Mouse (Mus musculus): ENCODE measurements around the gene Cdh13. TPM values are rescaled to one million over a fixed set of nuclear protein-coding genes. Genes with fewer than 3 reads are reported as not detected.

The Cdh13 gene
- polyA plus RNA-seq, 2 experiments = 9.3 to 25.2 TPM

GRCm38 (mm10) chr8:118409396-118409795 lies 125.9 kb downstream of the Cdh13 start:
- Histone ChIP-seq H3K27ac (replicated peaks; ENCODE audit: low read depth, low read length) (no peak overlapping the region), H3K9ac (ENCODE audit: low read depth, low read length, severe bottlenecking) (no peak overlapping the region), H3K36me3 (ENCODE audit: control insufficient read depth, insufficient read depth, low read length) (no peaks in the 10 kb centered on the region), H3K27me3 (ENCODE audit: control insufficient read depth, insufficient read depth, low read length) (no peaks in the 10 kb centered on the region), H3K9me3 (ENCODE audit: control insufficient read depth, low read length) (no peaks in the 10 kb centered on the region), H3K4me3 (replicated peaks; ENCODE audit: low read length) (no peak overlapping the region), H3K4me2 (replicated peaks; ENCODE audit: low read depth, low read length, severe bottlenecking) (no peak overlapping the region), H3K4me1 (ENCODE audit: control insufficient read depth, insufficient read depth, low read length) (no peaks in the 10 kb centered on the region)
- WGBS = 77% methylated on average over 3 of the region's 3 CpGs
- DNase-seq (ENCODE audit: low spot score) (no peak), ATAC-seq (ENCODE audit: low FRiP score, low read depth) (no peak)
- TF ChIP-seq POLR2A (IDR thresholded peaks at IDR 0.05; ENCODE audit: borderline replicate concordance, extremely low read depth, insufficient read depth, insufficient read length) = no peak

- H3K27me3 ChIP-seq (ENCODE audit: control insufficient read depth, insufficient read depth, low read length) = no peaks in the 10 kb centered on the region
- H3K9me3 ChIP-seq (ENCODE audit: control insufficient read depth, low read length) = no peaks in the 10 kb centered on the region
- no peak for DNase-seq (ENCODE audit: low spot score)
- no peak overlapping the region for H3K4me2 ChIP-seq (replicated peaks; ENCODE audit: low read depth, low read length, severe bottlenecking)
- ATAC-seq (ENCODE audit: low FRiP score, low read depth) = no peak
- H3K9ac ChIP-seq (ENCODE audit: low read depth, low read length, severe bottlenecking) = no peak overlapping the region
- no peaks in the 10 kb centered on the region for H3K4me1 ChIP-seq (ENCODE audit: control insufficient read depth, insufficient read depth, low read length)
- TF ChIP-seq POLR2A (IDR thresholded peaks at IDR 0.05; ENCODE audit: borderline replicate concordance, extremely low read depth, insufficient read depth, insufficient read length) = no peak
- WGBS = 80% methylated on average over 4 of the region's 4 CpGs
- no peak overlapping the region for H3K4me3 ChIP-seq (replicated peaks; ENCODE audit: low read length)
- no peak overlapping the region for H3K27ac ChIP-seq (replicated peaks; ENCODE audit: low read depth, low read length)
- no peaks in the 10 kb centered on the region for H3K36me3 ChIP-seq (ENCODE audit: control insufficient read depth, insufficient read depth, low read length)
Observed at GRCm38 (mm10) chr8:118410341-118410970, 126.9 kb downstream of the Cdh13 start.

GRCm38 (mm10) chr8:118415672-118416071 lies 132.1 kb downstream of the Cdh13 start:
- no peaks in the 10 kb centered on the region for H3K9me3 ChIP-seq (ENCODE audit: control insufficient read depth, low read length)
- H3K27me3 ChIP-seq (ENCODE audit: control insufficient read depth, insufficient read depth, low read length) = no peaks in the 10 kb centered on the region

GRCm38 (mm10) chr8:118416811-118417355 lies 133.3 kb downstream of the Cdh13 start:
- H3K9ac ChIP-seq (ENCODE audit: low read depth, low read length, severe bottlenecking) = no peak overlapping the region
- no peak overlapping the region for H3K27ac ChIP-seq (replicated peaks; ENCODE audit: low read depth, low read length)
- no peaks in the 10 kb centered on the region for H3K27me3 ChIP-seq (ENCODE audit: control insufficient read depth, insufficient read depth, low read length)
- WGBS = 91% methylated on average over 4 of the region's 4 CpGs
- no peaks in the 10 kb centered on the region for H3K9me3 ChIP-seq (ENCODE audit: control insufficient read depth, low read length)
- no peak for TF ChIP-seq POLR2A (IDR thresholded peaks at IDR 0.05; ENCODE audit: borderline replicate concordance, extremely low read depth, insufficient read depth, insufficient read length)
- H3K4me1 ChIP-seq (ENCODE audit: control insufficient read depth, insufficient read depth, low read length) = no peaks in the 10 kb centered on the region
- H3K4me2 ChIP-seq (replicated peaks; ENCODE audit: low read depth, low read length, severe bottlenecking) = no peak overlapping the region
- ATAC-seq (ENCODE audit: low FRiP score, low read depth) (no peak), DNase-seq (ENCODE audit: low spot score) (no peak)
- no peaks in the 10 kb centered on the region for H3K36me3 ChIP-seq (ENCODE audit: control insufficient read depth, insufficient read depth, low read length)
- H3K4me3 ChIP-seq (replicated peaks; ENCODE audit: low read length) = no peak overlapping the region

More at GRCm38 (mm10) chr8:118415672-118416071, 132.1 kb downstream of the Cdh13 start:
- no peaks in the 10 kb centered on the region for H3K36me3 ChIP-seq (ENCODE audit: control insufficient read depth, insufficient read depth, low read length)
- TF ChIP-seq POLR2A (IDR thresholded peaks at IDR 0.05; ENCODE audit: borderline replicate concordance, extremely low read depth, insufficient read depth, insufficient read length) = no peak
- H3K4me2 ChIP-seq (replicated peaks; ENCODE audit: low read depth, low read length, severe bottlenecking) = no peak overlapping the region
- no peaks in the 10 kb centered on the region for H3K4me1 ChIP-seq (ENCODE audit: control insufficient read depth, insufficient read depth, low read length)
- no peak for ATAC-seq (ENCODE audit: low FRiP score, low read depth)
- 71% methylated on average over 7 of the region's 7 CpGs for WGBS
- H3K4me3 ChIP-seq (replicated peaks; ENCODE audit: low read length) = no peak overlapping the region
- H3K9ac ChIP-seq (ENCODE audit: low read depth, low read length, severe bottlenecking) = no peak overlapping the region
- no peak for DNase-seq (ENCODE audit: low spot score)
- no peak overlapping the region for H3K27ac ChIP-seq (replicated peaks; ENCODE audit: low read depth, low read length)

DNA sequence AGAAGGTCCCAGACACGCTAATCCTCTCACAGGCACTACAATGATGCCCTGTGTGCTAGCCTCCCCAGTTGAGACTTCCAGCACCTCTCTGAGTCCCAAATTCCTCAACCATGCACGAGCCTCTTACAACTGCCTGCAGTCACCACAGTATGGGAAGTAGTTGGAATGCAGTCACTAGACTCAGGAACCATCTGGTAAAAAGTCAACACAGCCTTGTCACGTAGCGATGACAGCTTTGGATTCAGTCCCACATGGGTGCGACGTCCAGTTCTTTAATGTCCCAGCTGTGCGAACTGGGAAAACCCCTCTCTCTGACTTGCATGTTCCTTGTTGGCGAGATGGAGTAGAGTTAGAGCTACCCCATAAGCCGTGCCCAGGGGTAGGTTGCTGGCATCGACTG lies 139.1 kb downstream of the Cdh13 start:
- H3K4me3 ChIP-seq (replicated peaks; ENCODE audit: low read length) = no peak overlapping the region
- H3K9me3 ChIP-seq (ENCODE audit: control insufficient read depth, low read length) = no peaks in the 10 kb centered on the region
- no peak overlapping the region for H3K9ac ChIP-seq (ENCODE audit: low read depth, low read length, severe bottlenecking)
- no peak for TF ChIP-seq POLR2A (IDR thresholded peaks at IDR 0.05; ENCODE audit: borderline replicate concordance, extremely low read depth, insufficient read depth, insufficient read length)
- 88% methylated on average over 10 of the region's 10 CpGs for WGBS
- no peak overlapping the region for H3K4me2 ChIP-seq (replicated peaks; ENCODE audit: low read depth, low read length, severe bottlenecking)
- no peak for DNase-seq (ENCODE audit: low spot score)
- H3K27me3 ChIP-seq (ENCODE audit: control insufficient read depth, insufficient read depth, low read length) = no peaks in the 10 kb centered on the region
- no peak overlapping the region for H3K27ac ChIP-seq (replicated peaks; ENCODE audit: low read depth, low read length)
- no peaks in the 10 kb centered on the region for H3K4me1 ChIP-seq (ENCODE audit: control insufficient read depth, insufficient read depth, low read length)
- no peak for ATAC-seq (ENCODE audit: low FRiP score, low read depth)
- no peaks in the 10 kb centered on the region for H3K36me3 ChIP-seq (ENCODE audit: control insufficient read depth, insufficient read depth, low read length)

Data from limb, embryonic 14.5 days (tissue).